ENCODE assay signal across 8 mouse cellular contexts in the genomic region with DNA sequence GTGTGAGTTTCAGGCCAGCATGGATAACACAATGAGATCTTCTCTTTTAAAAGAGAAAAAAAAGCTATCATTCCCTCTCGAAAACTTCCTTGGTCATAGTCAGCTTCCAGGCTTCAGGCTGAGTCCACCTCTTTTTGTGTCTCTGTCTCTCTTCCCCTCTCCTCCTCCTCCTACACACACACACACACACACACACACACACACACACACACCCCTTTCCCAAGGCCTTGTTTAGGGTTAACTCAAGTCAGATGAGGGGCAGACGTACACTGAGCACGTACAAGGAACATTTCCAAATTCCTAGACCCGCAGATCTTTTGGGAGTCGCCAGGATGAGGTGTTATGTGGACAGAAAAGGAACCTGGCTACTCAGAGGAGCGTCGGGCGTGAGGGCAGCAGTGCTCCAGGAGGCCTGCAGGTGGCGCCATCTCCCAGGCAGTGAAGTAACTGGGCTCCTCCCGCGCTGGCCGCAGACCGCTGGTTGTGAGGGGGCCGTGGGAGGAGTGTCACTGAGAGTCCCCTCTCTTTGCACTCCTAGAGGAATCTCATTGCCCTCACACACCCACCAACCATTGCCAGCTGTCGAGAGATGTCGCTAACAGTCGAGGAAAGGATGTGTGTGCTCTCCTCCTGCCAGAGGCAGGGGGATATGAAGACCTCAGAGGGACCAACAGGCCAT. TPM values are rescaled to one million over a fixed set of nuclear protein-coding genes. Genes with fewer than 3 reads are reported as not detected.
DNase-seq lines count a peak whose midpoint lies in the region; ATAC-seq and TF ChIP-seq lines count a peak whose summit lies in the region.

No protein-coding gene starts in this region.

- no peaks in the 10 kb centered on the region for H3K36me3 ChIP-seq in intestine, embryonic 16.5 days (ENCODE audit: control insufficient read depth, insufficient read depth, low read length)
- no peaks in the 10 kb centered on the region for H3K36me3 ChIP-seq in liver, embryonic 13.5 days
- no peaks in the 10 kb centered on the region for H3K36me3 ChIP-seq in stomach, embryonic 16.5 days (ENCODE audit: control insufficient read depth, insufficient read depth, low read length)

- intact Hi-C loops in gastrocnemius, adult 2 months (cut with DNase I) = loop anchor here (1.0 to 2.0 kb wide), 2 partner anchors 152 to 241 kb away; no protein-coding TSS in a partner anchor

- peak overlapping the region; percentile 21; the same call in 1 of the 2 replicates for H3K9ac ChIP-seq in intestine, embryonic 16.5 days (ENCODE audit: low read depth, low read length)
- no peak overlapping the region for H3K9ac ChIP-seq in liver, embryonic 13.5 days
- no peak overlapping the region for H3K9ac ChIP-seq in stomach, embryonic 16.5 days (ENCODE audit: low read length)

- peak; percentile 95 for TF ChIP-seq CTCF in gastrocnemius, adult 2 months (IDR thresholded peaks at IDR 0.05)

- H3K4me2 ChIP-seq in intestine, embryonic 16.5 days (ENCODE audit: low read depth, low read length) = peak overlapping the region; percentile 15; the same call in 1 of the 2 replicates
- peak overlapping the region; percentile 39 for H3K4me2 ChIP-seq in liver, embryonic 13.5 days
- peak overlapping the region; percentile 34; the same call in 1 of the 2 replicates for H3K4me2 ChIP-seq in stomach, embryonic 16.5 days (ENCODE audit: low read depth, low read length)

- no peaks in the 10 kb centered on the region; the same call in 1 of the 2 replicates for H3K4me1 ChIP-seq in intestine, embryonic 16.5 days (ENCODE audit: control insufficient read depth, insufficient read depth, low read length)
- H3K4me1 ChIP-seq in liver, embryonic 13.5 days (replicated peaks) = peaks cover 3% of the 10 kb centered on the region; the same call in 1 of the 2 replicates
- H3K4me1 ChIP-seq in stomach, embryonic 16.5 days (ENCODE audit: control insufficient read depth, insufficient read depth, low read length) = no peaks in the 10 kb centered on the region; the same call in 1 of the 2 replicates

- no peaks in the 10 kb centered on the region for H3K9me3 ChIP-seq in intestine, embryonic 16.5 days (ENCODE audit: control insufficient read depth, low read length)
- H3K9me3 ChIP-seq in liver, embryonic 13.5 days (replicated peaks) = no peaks in the 10 kb centered on the region
- H3K9me3 ChIP-seq in stomach, embryonic 16.5 days (replicated peaks; ENCODE audit: control insufficient read depth, low read length) = no peaks in the 10 kb centered on the region

- no peak overlapping the region for H3K27ac ChIP-seq in gastrocnemius, adult 2 months
- H3K27ac ChIP-seq in intestine, embryonic 16.5 days (ENCODE audit: low read length) = no peak overlapping the region
- no peak overlapping the region for H3K27ac ChIP-seq in liver, embryonic 13.5 days
- no peak overlapping the region for H3K27ac ChIP-seq in stomach, embryonic 16.5 days (ENCODE audit: low read length)

- no peaks in the 10 kb centered on the region for H3K27me3 ChIP-seq in intestine, embryonic 16.5 days (replicated peaks; ENCODE audit: control insufficient read depth, insufficient read depth, low read length)
- no peaks in the 10 kb centered on the region for H3K27me3 ChIP-seq in liver, embryonic 13.5 days
- H3K27me3 ChIP-seq in stomach, embryonic 16.5 days (ENCODE audit: control insufficient read depth, insufficient read depth, low read length) = no peaks in the 10 kb centered on the region

- peak; percentile 54 for ATAC-seq in intestine, embryonic 16.5 days
- peak; percentile 41; the same call in 1 of the 2 replicates for ATAC-seq in liver, embryonic 13.5 days (ENCODE audit: low read depth)
- peak; percentile 38; the same call in 1 of the 2 replicates for ATAC-seq in stomach, embryonic 16.5 days (ENCODE audit: insufficient read depth, low FRiP score)

- WGBS in intestine, embryonic 16.5 days = 6% methylated on average over 17 of the region's 17 CpGs
- 5% methylated on average over 17 of the region's 17 CpGs for WGBS in liver, embryonic 13.5 days (ENCODE audit: insufficient replicate concordance)
- 3% methylated on average over 17 of the region's 17 CpGs for WGBS in stomach, embryonic 16.5 days

- peak overlapping the region; percentile 38 for H3K4me3 ChIP-seq in gastrocnemius, adult 2 months
- no peak overlapping the region for H3K4me3 ChIP-seq in intestine, embryonic 16.5 days (ENCODE audit: low read length)
- no peak overlapping the region; the same call in 1 of the 2 replicates for H3K4me3 ChIP-seq in liver, embryonic 13.5 days (replicated peaks)
- no peak overlapping the region for H3K4me3 ChIP-seq in stomach, embryonic 16.5 days (replicated peaks; ENCODE audit: low read length)

- DNase-seq in layer of hippocampus, adult 11-12 months (ENCODE audit: low spot score) = peak; percentile 64
- no peak for DNase-seq in layer of hippocampus, adult 9-10 months (ENCODE audit: low spot score)
- peak; percentile 86 to 91 for DNase-seq in cerebellum, postnatal 25 days
- DNase-seq in gastrocnemius, adult 2 months = peak; percentile 76
- peak; percentile 53 for DNase-seq in liver, embryonic 13.5 days
- DNase-seq in natural killer cell, adult 2 months (ENCODE audit: low spot score in 2 of 2) = peak; percentile 41 to 52

RNA-seq across cellular contexts. Expression of a gene that starts 51.3 kb away (rescaled TPM):
- 100 to 1,000 TPM; 111 to 119 TPM for total RNA-seq in gastrocnemius, adult 2 months (2021)
- polyA plus RNA-seq in intestine, embryonic 16.5 days (2015; fragmentation: Nextera tagmentation; extraction: Ambion mirVana) = 23.6 and 28.7 TPM in 2 replicates
- 15.0 and 17.5 TPM in 2 replicates for polyA plus RNA-seq in liver, embryonic 13.5 days (2015; fragmentation: Nextera tagmentation; extraction: Ambion mirVana)
- polyA plus RNA-seq in stomach, embryonic 16.5 days (2015; fragmentation: Nextera tagmentation; extraction: Ambion mirVana) = 20.7 and 23.6 TPM in 2 replicates
